Mouse (Mus musculus) lung, adult 2 months (tissue): ENCODE data around the gene Foxp1. TPM values are rescaled to one million over a fixed set of nuclear protein-coding genes. Genes with fewer than 3 reads are reported as not detected.

Experiments
- DNase-seq: peaks from one replicate; pipeline ENCODE4 v3.0.0; 2022
- H3K4me1 ChIP-seq: fragments of 200-500 bp; 2 replicates; pipeline ENCODE4 v1.6.1; 2011; ENCODE audit warnings: low read length; ENCODE audit not compliant: control insufficient read depth, insufficient read depth
- H3K4me3 ChIP-seq: fragments of 200-500 bp; replicated peaks from 2 replicates; pipeline ENCODE3; 2011; ENCODE audit warnings: low read depth, mild to moderate bottlenecking, control low read depth, low read length; ENCODE audit errors: extremely low read depth
- CTCF ChIP-seq: fragments of 200-500 bp; IDR thresholded peaks from 2 replicates; pipeline ENCODE4 v1.5.1; 2011; ENCODE audit warnings: mild to moderate bottlenecking, low read length, control low read depth; ENCODE audit not compliant: insufficient read depth
- POLR2A ChIP-seq: fragments of 200-500 bp; IDR thresholded peaks from 2 replicates; pipeline ENCODE4 v1.6.1; 2011; ENCODE audit warnings: low read depth, mild to moderate bottlenecking, control low read depth, low read length, borderline replicate concordance; ENCODE audit errors: extremely low read depth
- WGBS: fragments of 180-500 bp; shearing (Covaris S2); methylation state at CpG from one replicate; pipeline ENCODE4 v1.1.7; 2018; 5-methylcytosine and 5-hydroxymethylcytosine counted together
- polyA plus RNA-seq: library from polyadenylated mRNA; depleted of rRNA; stranded (reverse); fragments of >200 nt; gene quantifications from 2 replicates; pipeline ENCODE4 v1.2.3, GENCODE M21; 2012

Gene Foxp1
- polyA plus RNA-seq, 1 experiment, result 135 TPM

DNA sequence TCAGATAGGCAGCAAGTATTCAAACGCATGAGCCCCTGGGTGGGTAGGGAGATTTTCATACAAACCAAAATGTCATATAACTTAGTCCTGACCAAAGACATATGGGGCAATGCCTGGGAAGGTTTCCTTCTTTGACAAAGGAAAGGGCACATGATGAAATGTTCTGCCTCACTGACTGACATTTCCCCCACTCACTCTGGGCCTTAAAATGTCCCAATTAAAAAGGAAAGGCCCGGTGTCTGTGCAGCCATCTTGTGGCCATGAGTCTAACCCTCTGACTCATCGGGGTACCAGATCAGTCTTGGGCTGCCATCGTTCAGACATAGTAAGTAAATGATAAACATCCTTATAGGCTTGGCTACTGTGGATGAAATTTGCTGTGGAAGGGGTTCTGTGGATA, 310.1 kb downstream of the Foxp1 start:
- H3K4me1 ChIP-seq, result no peaks in the 10 kb centered on the region; the same call in 1 of the 2 replicates
- no peak for DNase-seq
- H3K4me3 ChIP-seq, result no peak overlapping the region
- 80% methylated on average over 4 of the region's 4 CpGs for WGBS
- TF ChIP-seq CTCF, result no peak
- no peak for TF ChIP-seq POLR2A

- DNase-seq, result no peak
- no peak overlapping the region for H3K4me3 ChIP-seq
- no peak for TF ChIP-seq CTCF
- no peak for TF ChIP-seq POLR2A
- 68% methylated on average over 5 of the region's 5 CpGs for WGBS
- no peaks in the 10 kb centered on the region; the same call in 1 of the 2 replicates for H3K4me1 ChIP-seq
Measured at GRCm38 (mm10) chr6:99211663-99212333, 310.7 kb downstream of the Foxp1 start.

DNA sequence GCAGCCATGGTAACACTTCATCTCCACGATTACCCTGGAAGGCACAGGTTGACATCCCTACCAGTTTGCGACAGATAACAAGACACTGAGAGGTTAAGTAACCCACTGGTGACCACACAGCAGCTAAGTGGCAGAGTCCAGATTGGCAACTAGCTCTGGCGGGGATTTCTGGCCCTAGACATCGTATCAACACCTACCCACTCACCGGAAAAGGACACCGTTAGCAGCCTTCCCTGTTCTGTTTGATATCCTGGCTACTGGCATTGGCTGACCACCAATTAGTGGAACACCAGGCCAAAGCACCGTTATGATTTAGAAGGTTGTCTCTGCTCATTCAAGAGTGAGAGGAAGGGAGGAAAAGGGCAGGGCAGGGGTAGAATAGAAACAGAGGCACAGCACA, 312.4 kb downstream of the Foxp1 start:
- no peak for TF ChIP-seq CTCF
- TF ChIP-seq POLR2A, result no peak
- H3K4me1 ChIP-seq, result no peaks in the 10 kb centered on the region; the same call in 1 of the 2 replicates
- H3K4me3 ChIP-seq, result no peak overlapping the region
- WGBS, result 68% methylated on average over 7 of the region's 7 CpGs
- DNase-seq, result no peak

GRCm38 (mm10) chr6:99207226-99207885, 315.2 kb downstream of the Foxp1 start:
- no peak for TF ChIP-seq CTCF
- TF ChIP-seq POLR2A, result no peak
- 63% methylated on average over 6 of the region's 6 CpGs for WGBS
- no peak for DNase-seq
- Histone ChIP-seq H3K4me1 (peaks cover 4% of the 10 kb centered on the region), H3K4me3 (no peak overlapping the region)

- TF ChIP-seq CTCF (no peak), POLR2A (no peak)
- H3K4me3 ChIP-seq, result no peak overlapping the region
- 68% methylated on average over 5 of the region's 5 CpGs for WGBS
- H3K4me1 ChIP-seq, result peaks cover 4% of the 10 kb centered on the region
- DNase-seq, result no peak
Measured at GRCm38 (mm10) chr6:99206437-99206870, 316.1 kb downstream of the Foxp1 start.

DNA sequence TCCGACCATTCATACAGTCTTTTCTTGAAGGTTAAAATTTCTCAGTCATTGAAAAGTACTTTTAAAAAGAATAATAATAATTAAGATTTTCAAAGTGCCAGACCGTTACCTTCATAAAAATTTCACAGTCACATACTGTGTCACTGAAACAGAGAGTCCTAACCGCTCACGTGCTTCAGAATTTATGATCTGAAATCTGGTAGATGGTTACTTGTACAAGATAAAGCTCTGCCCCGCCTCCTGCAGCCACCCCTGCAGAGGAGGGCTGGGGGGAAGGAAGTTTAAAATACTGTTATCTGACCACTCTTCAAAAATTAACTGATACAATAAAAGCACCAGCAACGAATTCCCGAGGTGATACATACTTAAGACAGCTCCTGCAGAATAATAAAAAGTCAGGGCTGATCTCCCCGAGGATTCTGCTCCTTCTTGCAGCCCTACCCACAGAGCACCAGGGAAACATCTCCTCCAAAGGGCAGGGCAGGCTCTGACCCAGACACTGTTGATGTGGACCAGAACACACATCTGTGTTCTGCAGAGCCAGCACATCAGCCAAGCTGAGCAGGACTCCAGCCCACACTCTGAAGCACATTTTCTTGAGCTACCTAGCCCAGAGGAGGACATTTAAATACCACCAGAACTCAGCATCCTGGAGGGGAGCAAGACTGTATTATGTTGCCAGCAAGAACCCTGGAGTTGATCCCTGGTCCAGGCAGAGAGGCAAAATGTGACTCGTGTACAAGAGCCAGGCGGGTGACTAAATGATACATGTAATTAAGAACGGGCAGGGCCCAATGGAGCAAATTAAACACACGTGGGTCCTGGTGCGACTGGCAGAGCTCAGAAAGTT, 316.7 kb downstream of the Foxp1 start:
- TF ChIP-seq CTCF (no peak), POLR2A (no peak)
- WGBS, result 61% methylated on average over 13 of the region's 13 CpGs
- no peak for DNase-seq
- Histone ChIP-seq H3K4me3 (no peak overlapping the region), H3K4me1 (peaks cover 4% of the 10 kb centered on the region)

GRCm38 (mm10) chr6:99204780-99205586, 317.5 kb downstream of the Foxp1 start:
- no peak for DNase-seq

GRCm38 (mm10) chr6:99204052-99204779, 318.3 kb downstream of the Foxp1 start:
- H3K4me1 ChIP-seq, result peaks cover 6% of the 10 kb centered on the region
- no peak for DNase-seq
- WGBS, result 30% methylated on average over 14 of the region's 14 CpGs
- TF ChIP-seq POLR2A (no peak), CTCF (no peak)
- H3K4me3 ChIP-seq, result no peak overlapping the region

More at GRCm38 (mm10) chr6:99204780-99205586, 317.5 kb downstream of the Foxp1 start:
- TF ChIP-seq CTCF (no peak), POLR2A (no peak)
- H3K4me3 ChIP-seq, result no peak overlapping the region
- peaks cover 6% of the 10 kb centered on the region for H3K4me1 ChIP-seq
- 25% methylated on average over 7 of the region's 7 CpGs for WGBS
